8 mouse cellular contexts compared by ENCODE assay signal in genomic region chr5:140636316-140637057, GRCm38 (mm10). TPM values are rescaled to one million over a fixed set of nuclear protein-coding genes. Genes with fewer than 3 reads are reported as not detected.
A peak's percentile ranks its signal among the peaks of the same experiment; 100 is the strongest.
DNase-seq lines count a peak whose midpoint lies in the region; ATAC-seq lines count a peak whose summit lies in the region.

No protein-coding gene starts in this region.

- no peaks in the 10 kb centered on the region for H3K27me3 ChIP-seq in hindbrain, embryonic 14.5 days (ENCODE audit: control insufficient read depth, insufficient read depth, low read length)
- no peaks in the 10 kb centered on the region for H3K27me3 ChIP-seq in hindbrain, embryonic 10.5 days (ENCODE audit: insufficient read depth, poor library complexity, severe bottlenecking)
- no peaks in the 10 kb centered on the region for H3K27me3 ChIP-seq in kidney, embryonic 16.5 days (ENCODE audit: insufficient read depth, low read length)

- H3K4me3 ChIP-seq in hindbrain, embryonic 14.5 days (replicated peaks; ENCODE audit: low read length): no peak overlapping the region
- H3K4me3 ChIP-seq in hindbrain, embryonic 10.5 days: no peak overlapping the region
- no peak overlapping the region for H3K4me3 ChIP-seq in kidney, embryonic 16.5 days (ENCODE audit: low read length)

- no peak overlapping the region for H3K4me2 ChIP-seq in hindbrain, embryonic 14.5 days (replicated peaks)
- H3K4me2 ChIP-seq in kidney, embryonic 16.5 days (replicated peaks; ENCODE audit: low read depth, low read length): no peak overlapping the region

- H3K36me3 ChIP-seq in hindbrain, embryonic 14.5 days (replicated peaks; ENCODE audit: control insufficient read depth, insufficient read depth): peaks cover 69% of the 10 kb centered on the region
- H3K36me3 ChIP-seq in hindbrain, embryonic 10.5 days: peaks cover 100% of the 10 kb centered on the region
- peaks cover 47% of the 10 kb centered on the region for H3K36me3 ChIP-seq in kidney, embryonic 16.5 days (ENCODE audit: insufficient read depth, low read length)

- no peak for ATAC-seq in hindbrain, embryonic 14.5 days (ENCODE audit: low FRiP score)
- no peak for ATAC-seq in kidney, embryonic 16.5 days (ENCODE audit: low FRiP score, low TSS enrichment)
- no peak for ATAC-seq in megakaryocyte-erythroid progenitor cell, adult 5-6 weeks (replicated peaks; ENCODE audit: low FRiP score, low TSS enrichment, poor library complexity, severe bottlenecking)

- H3K9me3 ChIP-seq in hindbrain, embryonic 14.5 days (ENCODE audit: control insufficient read depth, low read length): no peaks in the 10 kb centered on the region
- no peaks in the 10 kb centered on the region for H3K9me3 ChIP-seq in hindbrain, embryonic 10.5 days
- H3K9me3 ChIP-seq in kidney, embryonic 16.5 days (ENCODE audit: low read length): no peaks in the 10 kb centered on the region

- no peak for DNase-seq in hindbrain, embryonic 14.5 days (ENCODE audit: low spot score)
- DNase-seq in hindbrain, embryonic 10.5 days (ENCODE audit: low spot score): no peak
- peak; percentile 33 for DNase-seq in ES-CJ7 (ENCODE audit: low read depth, low spot score)
- DNase-seq in natural killer cell, adult 2 months (ENCODE audit: low spot score in 2 of 2): peak; percentile 69 to 75
- no peak for DNase-seq in ovary, postnatal 14 days (ENCODE audit: low spot score)
- no peak for DNase-seq in left cerebral cortex, adult 18-20 months (ENCODE audit: low spot score in 2 of 2)

- H3K4me1 ChIP-seq in hindbrain, embryonic 14.5 days (replicated peaks; ENCODE audit: control insufficient read depth, insufficient read depth, low read length): peaks cover 23% of the 10 kb centered on the region
- peaks cover 45% of the 10 kb centered on the region for H3K4me1 ChIP-seq in hindbrain, embryonic 10.5 days (replicated peaks)
- peaks cover 8% of the 10 kb centered on the region for H3K4me1 ChIP-seq in kidney, embryonic 16.5 days (ENCODE audit: insufficient read depth, low read length)

- peak overlapping the region; percentile 20; the same call in 1 of the 2 replicates for H3K27ac ChIP-seq in hindbrain, embryonic 14.5 days
- no peak overlapping the region for H3K27ac ChIP-seq in hindbrain, embryonic 10.5 days
- H3K27ac ChIP-seq in kidney, embryonic 16.5 days (ENCODE audit: low read length): peak overlapping the region; percentile 44; the same call in 1 of the 2 replicates

- no peak overlapping the region for H3K9ac ChIP-seq in hindbrain, embryonic 14.5 days
- no peak overlapping the region for H3K9ac ChIP-seq in kidney, embryonic 16.5 days (replicated peaks; ENCODE audit: low read length)

- 85% methylated on average over 7 of the region's 7 CpGs for WGBS in hindbrain, embryonic 14.5 days
- 95% methylated on average over 7 of the region's 7 CpGs for WGBS in hindbrain, embryonic 10.5 days
- WGBS in kidney, embryonic 16.5 days: 82% methylated on average over 7 of the region's 7 CpGs

RNA-seq across cellular contexts. Expression of gene Ttyh3, which starts 12.3 kb away (rescaled TPM):
- 95.0 and 98.9 TPM in 2 replicates for polyA plus RNA-seq in hindbrain, embryonic 14.5 days (2014; fragmentation: Nextera tagmentation; extraction: Ambion mirVana)
- 32.1 and 52.5 TPM in 2 replicates for polyA plus RNA-seq in hindbrain, embryonic 10.5 days (2016; fragmentation: Nextera tagmentation; extraction: Ambion mirVana)
- 28.4 and 31.3 TPM in 2 replicates for polyA plus RNA-seq in kidney, embryonic 16.5 days (2015; fragmentation: Nextera tagmentation; extraction: Ambion mirVana)
- 26.7 and 32.2 TPM in 2 replicates for total RNA-seq in megakaryocyte-erythroid progenitor cell, adult 5-6 weeks (2014; fragmentation: Nextera tagmentation)
- total RNA-seq in megakaryocyte-erythroid progenitor cell, adult 5-6 weeks (2017): 5.6 and 8.6 TPM in 2 replicates
- total RNA-seq in left cerebral cortex, adult 18-20 months (2021): 100 to 1,000 TPM; 202 to 209 TPM

RNA-seq across cellular contexts. Expression of gene Lfng, which starts 29.4 kb away (rescaled TPM):
- 25.7 and 30.1 TPM in 2 replicates for polyA plus RNA-seq in hindbrain, embryonic 14.5 days (2014; fragmentation: Nextera tagmentation; extraction: Ambion mirVana)
- 40.9 and 51.2 TPM in 2 replicates for polyA plus RNA-seq in hindbrain, embryonic 10.5 days (2016; fragmentation: Nextera tagmentation; extraction: Ambion mirVana)
- 36.3 and 38.9 TPM in 2 replicates for polyA plus RNA-seq in kidney, embryonic 16.5 days (2015; fragmentation: Nextera tagmentation; extraction: Ambion mirVana)
- total RNA-seq in megakaryocyte-erythroid progenitor cell, adult 5-6 weeks (2014; fragmentation: Nextera tagmentation): 17.6 and 38.9 TPM in 2 replicates
- total RNA-seq in megakaryocyte-erythroid progenitor cell, adult 5-6 weeks (2017): 21.3 and 22.9 TPM in 2 replicates
- total RNA-seq in left cerebral cortex, adult 18-20 months (2021): 10 to 100 TPM; 17.0 to 17.1 TPM

Comparison
In these comparisons a context has a peak if more than half of its experiments do, and no peak if none do; other contexts are left out.
1. DNase-seq: peak in ES-CJ7 (single experiment) and natural killer cell, adult 2 months (2 of 2); none in hindbrain, embryonic 14.5 days (single experiment), hindbrain, embryonic 10.5 days (single experiment), ovary, postnatal 14 days (single experiment) and left cerebral cortex, adult 18-20 months (0 of 2).